11 mouse cellular contexts compared by ENCODE assay signal in genomic region chr8:94872576-94872975, GRCm38 (mm10). TPM values are rescaled to one million over a fixed set of nuclear protein-coding genes. Genes with fewer than 3 reads are reported as not detected.
DNase-seq lines count a peak whose midpoint lies in the region; ATAC-seq and TF ChIP-seq lines count a peak whose summit lies in the region.
"Had no signal": no experiment of that assay in that cellular context is flagged by ENCODE, and none has a peak within 500 bp of the region (broad histone marks: within the 10 kb centered on the region; RNA-seq: fewer than 3 reads in every experiment).

No protein-coding gene starts in this region.

- no peak for TF ChIP-seq POLR2A in kidney, adult 2 months (IDR thresholded peaks at IDR 0.05; ENCODE audit: low read depth, low read length)

- 71% methylated on average over 2 of the region's 2 CpGs for WGBS in heart, embryonic 12.5 days
- WGBS in lung, embryonic 16.5 days: 86% methylated on average over 2 of the region's 2 CpGs
- WGBS in intestine, embryonic 14.5 days: 72% methylated on average over 2 of the region's 2 CpGs
- WGBS in stomach, embryonic 16.5 days: 82% methylated on average over 2 of the region's 2 CpGs
- WGBS in kidney, adult 2 months: 91% methylated on average over 2 of the region's 2 CpGs

- no peak for ATAC-seq in heart, embryonic 12.5 days (ENCODE audit: insufficient number of reproducible peaks, low FRiP score)
- ATAC-seq in lung, embryonic 16.5 days (ENCODE audit: low read depth): no peak
- no peak for ATAC-seq in intestine, embryonic 14.5 days (replicated peaks; ENCODE audit: low FRiP score, low TSS enrichment, low read depth)
- no peak for ATAC-seq in stomach, embryonic 16.5 days (ENCODE audit: insufficient read depth, low FRiP score)
- ATAC-seq: liver, postnatal 0 days had no signal

- H3K4me3 ChIP-seq in heart, embryonic 12.5 days: peak overlapping the region; percentile 13; the same call in 1 of the 2 replicates
- H3K4me3 ChIP-seq in lung, embryonic 16.5 days (ENCODE audit: low read length): no peak overlapping the region
- no peak overlapping the region for H3K4me3 ChIP-seq in intestine, embryonic 14.5 days (ENCODE audit: low read depth, low read length)
- H3K4me3 ChIP-seq in stomach, embryonic 16.5 days (replicated peaks; ENCODE audit: low read length): no peak overlapping the region
- H3K4me3 ChIP-seq in kidney, adult 2 months (ENCODE audit: insufficient read depth, low read depth, low read length): no peak overlapping the region
- H3K4me3 ChIP-seq: hindbrain, embryonic 15.5 days had no signal

- H3K36me3 ChIP-seq in heart, embryonic 12.5 days: peaks cover 24% of the 10 kb centered on the region
- H3K36me3 ChIP-seq in lung, embryonic 16.5 days (ENCODE audit: control insufficient read depth, insufficient read depth, low read length): no peaks in the 10 kb centered on the region
- H3K36me3 ChIP-seq in intestine, embryonic 14.5 days (ENCODE audit: control insufficient read depth, insufficient read depth, low read length): no peaks in the 10 kb centered on the region
- no peaks in the 10 kb centered on the region for H3K36me3 ChIP-seq in stomach, embryonic 16.5 days (ENCODE audit: control insufficient read depth, insufficient read depth, low read length)
- no peaks in the 10 kb centered on the region for H3K36me3 ChIP-seq in kidney, adult 2 months (ENCODE audit: control insufficient read depth, insufficient read depth, low read length)
- H3K36me3 ChIP-seq: hindbrain, embryonic 15.5 days had no signal

- peaks cover 81% of the 10 kb centered on the region for H3K4me1 ChIP-seq in heart, embryonic 12.5 days (replicated peaks)
- peaks cover 59% of the 10 kb centered on the region for H3K4me1 ChIP-seq in lung, embryonic 16.5 days (replicated peaks; ENCODE audit: control insufficient read depth, insufficient read depth, low read length)
- peaks cover 45% of the 10 kb centered on the region for H3K4me1 ChIP-seq in intestine, embryonic 14.5 days (replicated peaks; ENCODE audit: control insufficient read depth, insufficient read depth, low read length)
- peaks cover 48% of the 10 kb centered on the region for H3K4me1 ChIP-seq in stomach, embryonic 16.5 days (ENCODE audit: control insufficient read depth, insufficient read depth, low read length)
- H3K4me1 ChIP-seq in kidney, adult 2 months (ENCODE audit: control insufficient read depth, insufficient read depth, low read length): peaks cover 38% of the 10 kb centered on the region

- DNase-seq in heart, adult 8-10 months (ENCODE audit: low spot score): no peak
- no peak for DNase-seq in lung, postnatal 14 days
- DNase-seq in intestine, embryonic 14.5 days (ENCODE audit: low spot score): no peak
- DNase-seq in embryo, embryonic 10.5 days (ENCODE audit: low spot score): no peak
- no peak for DNase-seq in kidney, adult 2 months
- DNase-seq: liver, postnatal 0 days; spleen, adult 18-20 months had no signal

- TF ChIP-seq CTCF in kidney, adult 2 months (conservative IDR thresholded peaks at IDR 0.05; ENCODE audit: insufficient read depth, insufficient read length, low read depth, low read length): no peak

- H3K4me2 ChIP-seq in heart, embryonic 12.5 days: peak overlapping the region; percentile 90
- peak overlapping the region; percentile 92 for H3K4me2 ChIP-seq in lung, embryonic 16.5 days (ENCODE audit: low read depth, low read length)
- H3K4me2 ChIP-seq in intestine, embryonic 14.5 days (ENCODE audit: low read length): peak overlapping the region; percentile 80
- H3K4me2 ChIP-seq in stomach, embryonic 16.5 days (ENCODE audit: low read depth, low read length): peak overlapping the region; percentile 81

- H3K9ac ChIP-seq in heart, embryonic 12.5 days: 0 out of 2 replicates have a peak overlapping the region, but pooled peaks have one; percentile 4
- H3K9ac ChIP-seq in lung, embryonic 16.5 days (ENCODE audit: low read length): no peak overlapping the region
- H3K9ac ChIP-seq in intestine, embryonic 14.5 days (ENCODE audit: low read length): no peak overlapping the region
- peak overlapping the region; percentile 71 for H3K9ac ChIP-seq in stomach, embryonic 16.5 days (ENCODE audit: low read length)
- H3K9ac ChIP-seq: hindbrain, embryonic 15.5 days; liver, postnatal 0 days had no signal

- H3K27me3 ChIP-seq in heart, embryonic 12.5 days (replicated peaks): no peaks in the 10 kb centered on the region
- H3K27me3 ChIP-seq in lung, embryonic 16.5 days (ENCODE audit: control insufficient read depth, insufficient read depth, low read depth, low read length): no peaks in the 10 kb centered on the region
- 0 out of 2 replicates have a peak, but pooled peaks cover 4% of the 10 kb centered on the region for H3K27me3 ChIP-seq in intestine, embryonic 14.5 days (replicated peaks; ENCODE audit: control insufficient read depth, insufficient read depth, low read length)
- H3K27me3 ChIP-seq in stomach, embryonic 16.5 days (ENCODE audit: control insufficient read depth, insufficient read depth, low read length): no peaks in the 10 kb centered on the region
- no peaks in the 10 kb centered on the region for H3K27me3 ChIP-seq in kidney, adult 2 months (replicated peaks; ENCODE audit: control insufficient read depth, insufficient read depth, low read length)

- no peak overlapping the region for H3K27ac ChIP-seq in heart, embryonic 12.5 days (ENCODE audit: poor library complexity, severe bottlenecking)
- no peak overlapping the region for H3K27ac ChIP-seq in lung, embryonic 16.5 days (ENCODE audit: low read length)
- peak overlapping the region; percentile 80; the same call in 1 of the 2 replicates for H3K27ac ChIP-seq in intestine, embryonic 14.5 days (ENCODE audit: low read depth)
- peak overlapping the region; percentile 84 for H3K27ac ChIP-seq in stomach, embryonic 16.5 days (ENCODE audit: low read length)
- H3K27ac ChIP-seq in kidney, adult 2 months (ENCODE audit: insufficient read depth, low read depth, low read length): no peak overlapping the region
- H3K27ac ChIP-seq: hindbrain, embryonic 15.5 days had no signal

- no peaks in the 10 kb centered on the region for H3K9me3 ChIP-seq in heart, embryonic 12.5 days (replicated peaks)
- H3K9me3 ChIP-seq in lung, embryonic 16.5 days (ENCODE audit: control insufficient read depth, low read length): no peaks in the 10 kb centered on the region
- no peaks in the 10 kb centered on the region for H3K9me3 ChIP-seq in intestine, embryonic 14.5 days (ENCODE audit: control insufficient read depth, low read length)
- H3K9me3 ChIP-seq in stomach, embryonic 16.5 days (replicated peaks; ENCODE audit: control insufficient read depth, low read length): no peaks in the 10 kb centered on the region
- H3K9me3 ChIP-seq: hindbrain, embryonic 15.5 days had no signal

RNA-seq across cellular contexts. Expression of gene Dok4, which starts 3.6 kb away (rescaled TPM):
- polyA plus RNA-seq in heart, embryonic 12.5 days (2016; fragmentation: Nextera tagmentation; extraction: Ambion mirVana): 53.3 and 54.2 TPM in 2 replicates
- 10 to 100 TPM in 3 of 4 experiments, 1 to 10 TPM in 1; 9.2 to 15.2 (median 14.8) TPM for total RNA-seq in heart, adult 8-10 months (2022)
- polyA plus RNA-seq in lung, embryonic 16.5 days (2015; fragmentation: Nextera tagmentation; extraction: Ambion mirVana): 49.4 and 49.7 TPM in 2 replicates
- polyA plus RNA-seq in intestine, embryonic 14.5 days (2014; fragmentation: Nextera tagmentation; extraction: Ambion mirVana): 24.1 and 27.7 TPM in 2 replicates
- polyA plus RNA-seq in stomach, embryonic 16.5 days (2015; fragmentation: Nextera tagmentation; extraction: Ambion mirVana): 28.8 and 29.5 TPM in 2 replicates
- 20.2 and 21.7 TPM in 2 replicates for polyA plus RNA-seq in kidney, adult 2 months (2012; rRNA removed)

RNA-seq across cellular contexts. Expression of gene Polr2c, which starts 15.3 kb away (rescaled TPM):
- polyA plus RNA-seq in heart, embryonic 12.5 days (2016; fragmentation: Nextera tagmentation; extraction: Ambion mirVana): 122 and 126 TPM in 2 replicates
- 10 to 100 TPM; 65.4 to 71.4 (median 68.7) TPM for total RNA-seq in heart, adult 8-10 months (2022)
- 150 and 157 TPM in 2 replicates for polyA plus RNA-seq in lung, embryonic 16.5 days (2015; fragmentation: Nextera tagmentation; extraction: Ambion mirVana)
- polyA plus RNA-seq in intestine, embryonic 14.5 days (2014; fragmentation: Nextera tagmentation; extraction: Ambion mirVana): 160 and 171 TPM in 2 replicates
- polyA plus RNA-seq in stomach, embryonic 16.5 days (2015; fragmentation: Nextera tagmentation; extraction: Ambion mirVana): 128 and 129 TPM in 2 replicates
- polyA plus RNA-seq in kidney, adult 2 months (2012; rRNA removed): 107 and 112 TPM in 2 replicates

RNA-seq across cellular contexts. Expression of gene Ciapin1, which starts 34.4 kb away (rescaled TPM):
- 102 and 109 TPM in 2 replicates for polyA plus RNA-seq in heart, embryonic 12.5 days (2016; fragmentation: Nextera tagmentation; extraction: Ambion mirVana)
- 10 to 100 TPM; 72.2 to 85.6 (median 78.5) TPM for total RNA-seq in heart, adult 8-10 months (2022)
- polyA plus RNA-seq in lung, embryonic 16.5 days (2015; fragmentation: Nextera tagmentation; extraction: Ambion mirVana): 91.2 and 91.9 TPM in 2 replicates
- polyA plus RNA-seq in intestine, embryonic 14.5 days (2014; fragmentation: Nextera tagmentation; extraction: Ambion mirVana): 94.9 and 102 TPM in 2 replicates
- polyA plus RNA-seq in stomach, embryonic 16.5 days (2015; fragmentation: Nextera tagmentation; extraction: Ambion mirVana): 78.3 and 84.7 TPM in 2 replicates
- polyA plus RNA-seq in kidney, adult 2 months (2012; rRNA removed): 55.8 and 71.2 TPM in 2 replicates

RNA-seq across cellular contexts. Expression of gene Coq9, which starts 34.5 kb away (rescaled TPM):
- 118 and 121 TPM in 2 replicates for polyA plus RNA-seq in heart, embryonic 12.5 days (2016; fragmentation: Nextera tagmentation; extraction: Ambion mirVana)
- total RNA-seq in heart, adult 8-10 months (2022): 100 to 1,000 TPM; 675 to 794 (median 735) TPM
- 69.1 and 69.7 TPM in 2 replicates for polyA plus RNA-seq in lung, embryonic 16.5 days (2015; fragmentation: Nextera tagmentation; extraction: Ambion mirVana)
- polyA plus RNA-seq in intestine, embryonic 14.5 days (2014; fragmentation: Nextera tagmentation; extraction: Ambion mirVana): 81.6 and 83.4 TPM in 2 replicates
- 84.6 and 94.3 TPM in 2 replicates for polyA plus RNA-seq in stomach, embryonic 16.5 days (2015; fragmentation: Nextera tagmentation; extraction: Ambion mirVana)
- polyA plus RNA-seq in kidney, adult 2 months (2012; rRNA removed): 378 and 521 TPM in 2 replicates

RNA-seq across cellular contexts. Expression of gene Ccdc102a, which starts 45.3 kb away (rescaled TPM):
- polyA plus RNA-seq in heart, embryonic 12.5 days (2016; fragmentation: Nextera tagmentation; extraction: Ambion mirVana): 26.2 and 28.2 TPM in 2 replicates
- total RNA-seq in heart, adult 8-10 months (2022): 1 to 10 TPM; 3.0 to 5.7 (median 4.4) TPM
- 18.2 and 18.5 TPM in 2 replicates for polyA plus RNA-seq in lung, embryonic 16.5 days (2015; fragmentation: Nextera tagmentation; extraction: Ambion mirVana)
- polyA plus RNA-seq in intestine, embryonic 14.5 days (2014; fragmentation: Nextera tagmentation; extraction: Ambion mirVana): 27.5 and 28.2 TPM in 2 replicates
- polyA plus RNA-seq in stomach, embryonic 16.5 days (2015; fragmentation: Nextera tagmentation; extraction: Ambion mirVana): 10.9 and 14.8 TPM in 2 replicates
- polyA plus RNA-seq in kidney, adult 2 months (2012; rRNA removed): 5.7 and 6.8 TPM in 2 replicates

Comparison
In these comparisons a context has a peak if more than half of its experiments do, and no peak if none do; other contexts are left out.
1. H3K27ac ChIP-seq: peak in intestine, embryonic 14.5 days (single experiment) and stomach, embryonic 16.5 days (single experiment); none in heart, embryonic 12.5 days (single experiment), lung, embryonic 16.5 days (single experiment) and kidney, adult 2 months (single experiment).
2. H3K9ac ChIP-seq: peak in heart, embryonic 12.5 days (single experiment) and stomach, embryonic 16.5 days (single experiment); none in lung, embryonic 16.5 days (single experiment) and intestine, embryonic 14.5 days (single experiment).
3. Peak in every context shown above with its lines, with median percentiles within 50 percentile points of each other: H3K4me2 ChIP-seq.